Mouse (Mus musculus) forebrain, postnatal 0 days (tissue): ENCODE measurements at regions not wholly inside any gene's neighbourhood (a gene's known extent, or its start where the extent isn't known, plus 50 kb on each side); places are given as distances from the start of the nearest gene placed in this dataset.

Experiments used
- ATAC-seq: fragments of 200-750 bp; cut with Nextera tagmentation; 2 replicates; pipeline ENCODE4 v1.8.0; 2017; ENCODE audit warnings: mild to moderate bottlenecking, moderate library complexity
- DNase-seq: peaks from one replicate; pipeline ENCODE4 v3.0.0-alpha.2; 2015
- H3K27ac ChIP-seq: fragments of 300-500 bp; sonication (generic); 2 replicates; pipeline ENCODE4 v1.5.1; 2014; ENCODE audit warnings: low read depth, mild to moderate bottlenecking, antibody characterized with exemption, low read length, moderate library complexity, mixed read lengths
- H3K27me3 ChIP-seq: fragments of 300-500 bp; sonication (generic); 2 replicates; pipeline ENCODE4 v1.6.1; 2014; ENCODE audit warnings: mild to moderate bottlenecking, low read length, mixed read lengths; ENCODE audit not compliant: insufficient read depth
- H3K36me3 ChIP-seq: fragments of 300-500 bp; sonication (generic); 2 replicates; pipeline ENCODE4 v1.6.1; 2014; ENCODE audit warnings: mild to moderate bottlenecking, moderate library complexity; ENCODE audit not compliant: insufficient read depth
- H3K4me1 ChIP-seq: fragments of 300-500 bp; sonication (generic); 2 replicates; pipeline ENCODE4 v1.6.1; 2014; ENCODE audit warnings: antibody characterized with exemption; ENCODE audit not compliant: insufficient read depth
- H3K4me2 ChIP-seq: fragments of 300-500 bp; sonication (generic); 2 replicates; pipeline ENCODE4 v1.6.1; 2014; ENCODE audit warnings: low read depth, mild to moderate bottlenecking, moderate library complexity
- H3K4me3 ChIP-seq: fragments of 300-500 bp; sonication (generic); 2 replicates; pipeline ENCODE4 v1.5.1; 2014; ENCODE audit warnings: low read depth, low read length, mixed read lengths
- H3K9ac ChIP-seq: fragments of 300-500 bp; sonication (generic); 2 replicates; pipeline ENCODE4 v1.6.1; 2014; ENCODE audit warnings: mild to moderate bottlenecking
- H3K9me3 ChIP-seq: fragments of 300-500 bp; sonication (generic); 2 replicates; pipeline ENCODE4 v1.6.1; 2016; ENCODE audit warnings: low read length
- CTCF ChIP-seq: sonication (generic); IDR thresholded peaks from 2 replicates; pipeline ENCODE4 v1.5.1; 2016; ENCODE audit warnings: antibody characterized with exemption, control low read depth, low read depth
- WGBS: fragments of 180-500 bp; shearing (Covaris S2); extraction: QIAGEN DNeasy Blood & Tissue Kit; methylation state at CpG from one replicate; pipeline ENCODE4 v1.1.7; 2014; 5-methylcytosine and 5-hydroxymethylcytosine counted together

GRCm38 (mm10) chr1:135665484-135665883 lies 54.4 kb upstream of the Csrp1 start:
- peak; percentile 76 for ATAC-seq

GRCm38 (mm10) chr1:135668331-135668730 lies 51.5 kb upstream of the Csrp1 start:
- ATAC-seq (no peak), DNase-seq (no peak)
- H3K27me3 ChIP-seq: no peaks in the 10 kb centered on the region
- peaks cover 19% of the 10 kb centered on the region for H3K4me1 ChIP-seq
- no peak overlapping the region for H3K4me2 ChIP-seq
- H3K36me3 ChIP-seq: no peaks in the 10 kb centered on the region
- no peak overlapping the region for H3K9ac ChIP-seq
- TF ChIP-seq CTCF: no peak
- 93% methylated on average over 3 of the region's 3 CpGs for WGBS
- H3K4me3 ChIP-seq: no peak overlapping the region
- H3K27ac ChIP-seq: no peak overlapping the region
- no peaks in the 10 kb centered on the region for H3K9me3 ChIP-seq

More at GRCm38 (mm10) chr1:135665484-135665883, 54.4 kb upstream of the Csrp1 start:
- WGBS: 35% methylated on average over 8 of the region's 8 CpGs
- no peak overlapping the region for H3K4me2 ChIP-seq
- peak; percentile 64 for DNase-seq
- no peaks in the 10 kb centered on the region for H3K36me3 ChIP-seq
- H3K4me1 ChIP-seq: peaks cover 17% of the 10 kb centered on the region
- H3K27me3 ChIP-seq: no peaks in the 10 kb centered on the region
- no peak overlapping the region for H3K9ac ChIP-seq
- no peaks in the 10 kb centered on the region for H3K9me3 ChIP-seq
- peak overlapping the region; percentile 66 for H3K27ac ChIP-seq
- TF ChIP-seq CTCF: no peak
- H3K4me3 ChIP-seq: no peak overlapping the region

- Histone ChIP-seq H3K4me2 (no peak overlapping the region), H3K4me3 (no peak overlapping the region), H3K4me1 (peaks cover 17% of the 10 kb centered on the region), H3K9ac (no peak overlapping the region), H3K27me3 (no peaks in the 10 kb centered on the region), H3K27ac (no peak overlapping the region), H3K9me3 (no peaks in the 10 kb centered on the region), H3K36me3 (no peaks in the 10 kb centered on the region)
- TF ChIP-seq CTCF: no peak
- DNase-seq (no peak), ATAC-seq (no peak)
- 87% methylated on average over 7 of the region's 7 CpGs for WGBS
Measured at GRCm38 (mm10) chr1:135668951-135669350, 50.9 kb upstream of the Csrp1 start.

- Histone ChIP-seq H3K4me2 (0 out of 2 replicates have a peak overlapping the region, but pooled peaks have one; percentile 42), H3K4me1 (peaks cover 13% of the 10 kb centered on the region), H3K4me3 (no peak overlapping the region), H3K27ac (no peak overlapping the region), H3K36me3 (no peaks in the 10 kb centered on the region), H3K27me3 (no peaks in the 10 kb centered on the region), H3K9me3 (no peaks in the 10 kb centered on the region), H3K9ac (peak overlapping the region; percentile 35; the same call in 1 of the 2 replicates)
- 51% methylated on average over 7 of the region's 7 CpGs for WGBS
- DNase-seq (peak; percentile 46), ATAC-seq (peak; percentile 5; the same call in 1 of the 2 replicates)
- TF ChIP-seq CTCF: no peak
Measured at GRCm38 (mm10) chr1:135669803-135670202, 50.1 kb upstream of the Csrp1 start.
